Mouse (Mus musculus) regulatory T cell (primary cell): ENCODE measurements at regions not wholly inside any gene's neighbourhood (a gene's known extent, or its start where the extent isn't known, plus 50 kb on each side); places are given as distances from the start of the nearest gene placed in this dataset.
"Not testable (repeated sequence)": the region's sequence is repeated elsewhere in the genome, so short reads cannot be mapped to it uniquely, and the experiment has no call there.

Source experiments
- in situ Hi-C: fragments of 300-600 bp; cut with MboI, MseI; formaldehyde crosslinking; loops from one replicate; pipeline ENCODE4 v1.15.1; 2025; ENCODE audit warnings: high pct_unique_total_duplicates

DNA sequence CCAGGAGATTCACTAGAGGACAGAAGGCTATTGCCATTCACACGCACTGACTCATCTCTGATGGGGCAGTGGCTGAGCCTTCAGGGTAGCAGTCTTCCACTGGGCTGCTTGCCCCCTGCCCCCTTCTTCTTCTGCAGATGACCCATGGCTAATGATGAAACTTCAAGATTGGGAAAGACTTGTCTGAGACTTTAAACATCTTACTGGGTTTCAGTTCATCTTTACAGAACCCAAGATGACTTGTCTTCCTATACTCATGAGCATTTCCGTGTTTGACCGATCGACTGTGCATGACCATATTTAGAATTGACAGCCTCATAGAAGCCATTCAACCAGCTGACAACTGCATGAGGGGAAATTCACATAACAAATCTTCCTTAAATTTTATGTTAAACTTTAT, 140.0 kb upstream of the Mad2l1 start:
- in situ Hi-C loops: no loop called here

DNA sequence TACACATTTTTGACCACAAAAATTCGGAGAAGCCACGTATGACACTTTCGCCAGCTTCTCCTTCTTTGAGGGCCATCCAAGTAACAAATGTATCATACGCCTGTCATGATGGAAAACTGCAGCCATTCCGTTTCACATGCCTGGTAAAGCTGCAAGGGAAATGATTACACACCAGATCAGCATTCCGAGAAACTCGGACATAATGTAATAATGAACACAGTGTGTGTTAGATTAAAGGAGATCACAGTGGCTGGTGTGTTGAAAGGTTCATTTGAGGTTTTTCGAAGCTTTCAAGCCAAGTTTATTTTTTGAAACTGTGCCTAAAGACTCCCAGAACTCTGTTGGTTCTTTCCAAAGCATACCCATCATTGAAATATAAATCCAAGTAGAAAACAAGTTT, 137.8 kb upstream of the Mad2l1 start:
- in situ Hi-C loops: no loop called here

- in situ Hi-C loops: no loop called here
These were observed 136.5 kb upstream of the Mad2l1 start for GRCm38 (mm10) chr6:66398674-66399073.

DNA sequence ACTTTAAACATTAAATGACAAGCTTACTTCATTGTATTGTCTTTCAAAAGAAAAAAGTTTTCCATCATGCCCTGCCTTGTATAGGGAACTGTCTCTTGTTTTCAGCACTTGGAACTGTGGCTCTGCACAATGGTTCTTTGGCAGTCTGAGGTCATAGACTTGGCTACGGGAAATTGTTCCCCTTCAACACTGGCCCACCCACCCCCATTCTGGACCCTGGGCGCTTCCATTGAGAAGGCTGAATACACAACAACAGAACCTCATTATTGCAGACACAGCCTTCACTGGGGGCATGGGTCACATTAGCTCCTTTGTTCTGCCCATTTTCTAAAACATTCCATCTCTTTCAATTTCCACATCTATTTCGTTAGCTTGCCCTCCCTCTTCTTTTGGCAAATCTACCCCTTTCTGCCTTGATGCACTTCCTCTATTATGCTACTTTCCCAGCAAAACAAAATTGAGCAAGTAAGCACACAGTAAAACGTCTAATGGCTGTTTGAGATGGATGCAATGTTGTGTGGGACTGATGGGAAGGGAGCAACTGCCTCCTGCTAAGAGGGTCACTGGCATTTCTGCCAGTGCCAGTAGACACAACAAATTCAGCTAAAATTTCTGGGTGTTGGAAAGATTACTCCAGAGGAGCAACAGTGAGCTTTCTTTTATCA, 136.0 kb upstream of the Mad2l1 start:
- in situ Hi-C loops: no loop called here

GRCm38 (mm10) chr6:66401468-66401867, 133.7 kb upstream of the Mad2l1 start:
- in situ Hi-C loops: no loop called here

- in situ Hi-C loops: no loop called here
These were observed 133.2 kb upstream of the Mad2l1 start for GRCm38 (mm10) chr6:66401868-66402440.

DNA sequence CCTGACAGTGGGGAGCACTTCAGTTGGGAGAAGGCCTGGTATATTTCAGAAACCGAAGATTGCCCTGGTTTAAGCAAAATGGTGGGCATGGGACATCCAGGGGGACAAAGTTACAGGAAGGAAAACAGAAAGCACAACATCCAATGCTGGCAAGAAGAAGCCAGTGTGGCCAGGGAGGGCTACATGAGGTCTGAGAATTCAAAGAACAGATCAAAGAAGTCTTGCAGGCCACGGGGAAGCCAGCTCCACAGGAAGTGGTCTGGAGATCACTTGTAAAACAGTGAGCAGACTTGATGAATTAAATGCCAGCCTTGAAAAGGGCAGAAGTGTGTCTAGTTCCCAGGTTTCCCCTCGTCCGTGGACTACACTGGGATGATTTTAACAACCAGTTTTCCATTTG, 120.4 kb upstream of the Mad2l1 start:
- in situ Hi-C loops: loop anchor here (10.0 kb wide), 1 partner anchor 470 kb away; no protein-coding TSS in a partner anchor

- in situ Hi-C loops: loop anchor here (10.0 kb wide), 1 partner anchor 465 kb away; no protein-coding TSS in a partner anchor
These were observed 115.6 kb upstream of the Mad2l1 start for GRCm38 (mm10) chr6:66419452-66420041.

DNA sequence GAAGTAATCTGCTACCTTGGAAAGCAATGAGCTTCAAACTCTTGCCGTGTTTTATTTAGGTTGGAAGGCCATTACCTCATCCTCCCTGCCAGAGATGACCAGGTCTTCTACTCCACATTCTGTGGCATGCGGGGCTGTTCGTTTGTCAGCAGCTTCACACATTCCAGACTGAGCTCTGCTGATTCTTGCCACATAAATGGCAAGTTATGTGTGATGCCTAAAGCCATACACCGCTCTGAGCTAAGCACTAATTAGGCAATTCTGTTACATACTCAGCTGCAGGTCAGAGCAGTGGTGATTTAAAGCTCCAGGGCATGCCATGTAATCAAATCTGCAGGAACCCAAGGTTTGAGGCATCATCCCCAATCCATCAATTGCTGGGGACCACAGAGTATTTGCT, 106.8 kb upstream of the Mad2l1 start:
- in situ Hi-C loops: no loop called here

DNA sequence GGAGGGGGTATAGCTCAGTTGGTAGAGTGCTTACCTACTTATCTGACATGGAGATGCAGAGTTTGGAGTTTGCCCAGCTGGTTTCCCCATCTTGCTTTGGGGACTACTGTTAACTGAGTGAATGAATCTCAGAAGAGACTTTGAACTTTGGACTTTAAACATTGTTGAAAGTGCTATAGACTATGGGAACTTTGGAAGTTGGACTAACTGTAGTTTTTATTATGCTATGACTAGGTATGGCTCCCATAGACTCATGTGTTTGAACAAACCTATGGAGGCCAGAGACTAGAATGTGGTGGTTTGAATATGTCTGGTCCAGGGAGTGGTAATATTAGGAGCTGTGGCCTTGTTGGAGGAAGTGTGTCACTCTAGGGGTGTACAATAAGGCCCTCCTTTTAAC, 84.8 kb upstream of the Mad2l1 start:
- in situ Hi-C loops: not testable (repeated sequence)

- in situ Hi-C loops: no loop called here
These were observed 77.0 kb upstream of the Mad2l1 start for GRCm38 (mm10) chr6:66458172-66458571.

DNA sequence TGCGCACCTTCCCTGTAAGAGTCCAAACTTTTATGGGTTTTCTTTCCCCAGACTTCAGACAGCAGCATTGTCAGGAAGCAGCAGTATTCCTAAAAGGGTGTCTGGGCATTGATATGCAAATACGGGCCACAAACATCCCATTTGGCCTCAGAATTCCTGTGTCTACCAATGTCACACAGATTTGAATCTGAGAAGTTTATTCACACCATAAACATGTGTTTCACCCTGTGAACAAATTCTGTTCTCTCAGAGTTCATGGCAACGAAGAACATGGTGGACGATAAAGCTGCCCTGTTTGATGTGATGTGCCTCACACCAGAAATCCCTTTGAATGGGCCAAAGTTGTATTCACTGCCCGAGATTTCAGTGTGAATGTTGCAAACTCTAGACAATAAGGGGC, 70.7 kb upstream of the Mad2l1 start:
- in situ Hi-C loops: no loop called here

DNA sequence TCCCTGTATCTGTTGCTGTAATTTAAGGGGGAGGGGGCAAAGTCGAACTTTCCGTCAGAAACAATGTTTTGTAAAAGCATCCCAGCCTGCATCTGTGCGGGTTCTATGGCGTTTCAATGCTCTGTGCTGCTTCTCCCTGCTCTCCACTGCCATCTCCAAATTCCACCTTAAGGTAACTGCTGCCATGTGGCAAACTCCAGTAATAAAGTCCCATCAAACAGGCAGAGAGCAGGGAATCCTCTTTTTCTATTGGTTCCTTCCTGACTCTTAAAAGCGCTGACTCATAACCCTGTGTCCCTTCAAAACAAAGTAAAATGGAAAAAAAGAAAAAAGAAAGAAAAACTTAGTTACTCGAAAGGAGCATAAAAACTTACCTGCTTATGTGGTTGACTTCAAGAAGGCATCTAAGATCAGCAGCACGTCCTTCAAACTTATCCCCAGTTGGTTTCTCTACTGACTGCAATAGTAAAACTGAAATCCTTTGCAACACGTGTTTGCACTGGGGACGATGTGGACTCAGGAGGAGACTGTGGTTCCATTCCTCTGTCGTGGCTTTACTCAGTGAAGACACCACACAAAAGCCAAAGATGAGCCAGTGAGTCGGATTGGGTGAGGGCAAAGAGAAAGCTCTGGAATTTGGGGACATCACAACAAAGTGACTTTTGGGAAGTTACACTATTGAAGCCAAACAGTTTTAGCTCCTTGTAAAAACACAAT, 69.9 kb upstream of the Mad2l1 start:
- in situ Hi-C loops: no loop called here

- in situ Hi-C loops: no loop called here
These were observed 68.4 kb upstream of the Mad2l1 start for GRCm38 (mm10) chr6:66466757-66467156.

GRCm38 (mm10) chr6:66470627-66471249, 64.5 kb upstream of the Mad2l1 start:
- in situ Hi-C loops: no loop called here

GRCm38 (mm10) chr6:66471786-66472185, 63.4 kb upstream of the Mad2l1 start:
- in situ Hi-C loops: no loop called here

DNA sequence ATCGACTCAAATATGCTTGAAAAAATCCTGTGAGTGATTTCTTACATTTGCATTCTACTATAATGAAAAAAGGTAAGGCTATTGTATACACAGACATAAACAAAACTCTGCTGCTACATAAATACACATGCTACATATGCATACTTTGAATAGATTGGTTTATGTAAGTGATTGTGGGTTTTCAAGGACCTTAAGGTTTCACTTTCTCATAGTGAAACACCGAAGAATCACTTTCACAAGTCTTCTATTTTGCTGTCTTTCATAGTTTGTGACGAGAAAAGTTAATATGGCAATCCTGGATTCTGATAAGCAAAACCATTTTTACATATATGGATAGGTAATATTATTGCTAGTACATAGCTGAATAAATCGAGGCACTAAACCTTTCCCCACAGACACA, 62.5 kb upstream of the Mad2l1 start:
- in situ Hi-C loops: no loop called here

- in situ Hi-C loops: no loop called here
These were observed 57.6 kb upstream of the Mad2l1 start for GRCm38 (mm10) chr6:66477575-66477974.

DNA sequence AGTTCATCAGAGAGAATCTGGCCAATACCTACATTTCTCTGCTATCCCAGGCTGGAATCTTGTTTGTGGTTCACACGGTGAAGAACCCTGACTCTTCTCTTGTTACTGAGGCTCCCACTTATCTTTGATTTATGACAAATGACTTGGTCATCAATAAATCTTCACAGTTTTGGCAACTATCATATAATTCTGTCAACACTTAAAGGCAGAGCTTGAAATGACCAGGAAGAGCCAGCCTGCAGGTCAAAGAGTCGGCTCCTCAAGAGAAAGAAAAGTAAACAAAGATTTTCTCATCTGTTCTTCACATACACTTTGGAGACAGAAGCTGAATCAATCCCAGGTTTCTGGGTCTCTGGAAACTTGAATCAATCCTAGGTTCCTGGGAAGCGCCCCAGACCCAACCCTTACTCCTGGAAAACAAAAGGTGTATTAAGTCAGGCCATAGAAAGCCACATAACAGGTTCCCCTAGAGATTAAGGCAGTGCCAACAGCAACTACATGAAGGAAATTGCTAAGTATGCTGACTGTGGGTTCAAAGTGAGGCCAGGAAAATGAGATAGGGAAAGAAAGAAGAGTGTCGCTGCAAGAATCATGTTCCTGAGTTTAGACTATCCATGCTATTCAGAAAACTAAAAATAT, 56.7 kb upstream of the Mad2l1 start:
- in situ Hi-C loops: no loop called here

- in situ Hi-C loops: no loop called here
These were observed 55.6 kb upstream of the Mad2l1 start for GRCm38 (mm10) chr6:66479576-66479975.

GRCm38 (mm10) chr6:66480207-66480606, 55.0 kb upstream of the Mad2l1 start:
- in situ Hi-C loops: no loop called here

- in situ Hi-C loops: no loop called here
These were observed 52.4 kb upstream of the Mad2l1 start for GRCm38 (mm10) chr6:66482797-66483196.
